Mouse (Mus musculus) ES-Bruce4 (cell line): Measurements from ENCODE around the gene Nup210. TPM values are rescaled to one million over a fixed set of nuclear protein-coding genes. Genes with fewer than 3 reads are reported as not detected.

Experiments used
- H3K27ac ChIP-seq: 2 replicates; pipeline ENCODE4 v1.5.1; 2012; ENCODE audit warnings: low read length, inconsistent platforms; ENCODE audit not compliant: insufficient read depth
- H3K27me3 ChIP-seq: 2 replicates; pipeline ENCODE4 v1.6.1; 2012; ENCODE audit warnings: mild to moderate bottlenecking, low read length, inconsistent platforms; ENCODE audit not compliant: control insufficient read depth, poor library complexity, insufficient read depth, severe bottlenecking
- H3K36me3 ChIP-seq: 2 replicates; pipeline ENCODE4 v1.6.1; 2012; ENCODE audit warnings: inconsistent platforms, mild to moderate bottlenecking, low read length, moderate library complexity; ENCODE audit not compliant: control insufficient read depth, poor library complexity, insufficient read depth, severe bottlenecking
- H3K4me1 ChIP-seq: one replicate; pipeline ENCODE4 v1.8.1; 2011; ENCODE audit warnings: low read length; ENCODE audit not compliant: control insufficient read depth, insufficient read depth
- H3K4me3 ChIP-seq: 2 replicates; pipeline ENCODE4 v1.5.1; 2011; ENCODE audit warnings: low read depth, mild to moderate bottlenecking, low read length
- H3K9ac ChIP-seq: 2 replicates; pipeline ENCODE4 v1.6.1; 2012; ENCODE audit warnings: low read depth, mild to moderate bottlenecking, inconsistent platforms; ENCODE audit not compliant: poor library complexity, severe bottlenecking
- H3K9me3 ChIP-seq: replicated peaks from 2 replicates; pipeline ENCODE4 v1.6.1; 2012; ENCODE audit warnings: mild to moderate bottlenecking, low read length, inconsistent platforms; ENCODE audit not compliant: control insufficient read depth, poor library complexity, insufficient read depth, severe bottlenecking
- CTCF ChIP-seq: IDR thresholded peaks from one replicate; pipeline ENCODE4 v1.8.1; 2011; ENCODE audit warnings: low read depth, low read length
- EP300 ChIP-seq: IDR thresholded peaks from 2 replicates; pipeline ENCODE4 v1.6.1; 2011; ENCODE audit warnings: low read depth, low read length; ENCODE audit not compliant: insufficient read depth
- POLR2A ChIP-seq: IDR thresholded peaks from one replicate; pipeline ENCODE4 v1.8.1; 2011; ENCODE audit warnings: low read length; ENCODE audit not compliant: insufficient read depth
- polyA plus RNA-seq: library from polyadenylated mRNA; stranded (reverse); fragments of >200 nt; gene quantifications from 2 replicates; pipeline ENCODE4 v1.2.4, GENCODE M21; 2011; ENCODE audit warnings: low read depth; ENCODE audit not compliant: missing spikeins, insufficient read depth, insufficient read length

Nup210 gene
- polyA plus RNA-seq, 1 experiment: 46.8 TPM

- H3K4me1 ChIP-seq: no peaks in the 10 kb centered on the region
- no peaks in the 10 kb centered on the region for H3K27me3 ChIP-seq
- TF ChIP-seq POLR2A: no peak
- no peak for TF ChIP-seq EP300
- no peak for TF ChIP-seq CTCF
- H3K9ac ChIP-seq: no peak overlapping the region
- no peak overlapping the region for H3K27ac ChIP-seq
- no peaks in the 10 kb centered on the region; the same call in 1 of the 2 replicates for H3K36me3 ChIP-seq
- no peaks in the 10 kb centered on the region for H3K9me3 ChIP-seq
- H3K4me3 ChIP-seq: no peak overlapping the region
Measured at GRCm38 (mm10) chr6:91016600-91017230, 99.9 kb downstream of the Nup210 start.

DNA sequence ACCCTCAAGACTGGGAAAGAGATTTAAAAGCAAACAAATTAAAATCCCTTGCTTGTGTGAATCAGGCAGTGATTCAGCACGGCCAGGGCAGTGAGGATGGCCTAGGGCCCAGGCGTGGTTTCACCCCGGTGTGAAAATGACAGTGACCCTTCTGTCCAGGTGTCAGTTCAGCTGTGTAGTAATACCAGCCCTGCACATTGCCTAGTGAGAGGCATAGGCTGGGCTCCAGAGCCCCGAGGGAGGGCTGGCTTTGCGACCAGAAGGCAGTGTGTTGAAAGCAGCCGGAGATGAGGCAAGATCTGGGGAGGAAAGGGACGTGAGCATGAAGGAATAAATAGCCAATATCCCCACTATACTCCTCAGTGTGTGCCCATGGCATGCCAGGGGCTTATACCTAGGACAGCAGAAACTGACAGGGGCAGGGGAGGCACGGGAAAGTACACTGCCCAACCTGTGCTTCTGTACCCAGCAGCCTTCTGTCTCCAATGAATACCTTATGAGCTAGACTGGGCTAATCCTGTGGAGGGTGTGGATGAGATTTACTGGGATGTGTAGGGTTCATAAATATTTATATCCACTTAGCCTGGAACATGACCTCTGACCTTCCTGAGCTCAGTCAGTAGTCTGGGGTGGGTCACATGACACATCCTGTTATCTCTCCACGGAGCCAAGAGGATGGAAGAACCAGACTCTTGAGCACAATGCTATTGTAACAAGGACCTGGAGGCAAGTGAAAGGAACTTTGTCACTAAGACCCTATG lies 102.3 kb downstream of the Nup210 start:
- no peaks in the 10 kb centered on the region for H3K4me1 ChIP-seq
- no peak overlapping the region for H3K27ac ChIP-seq
- TF ChIP-seq POLR2A (no peak), EP300 (no peak), CTCF (no peak)
- H3K4me3 ChIP-seq: no peak overlapping the region
- H3K9ac ChIP-seq: no peak overlapping the region
- no peaks in the 10 kb centered on the region for H3K9me3 ChIP-seq
- no peaks in the 10 kb centered on the region for H3K27me3 ChIP-seq
- H3K36me3 ChIP-seq: no peaks in the 10 kb centered on the region

DNA sequence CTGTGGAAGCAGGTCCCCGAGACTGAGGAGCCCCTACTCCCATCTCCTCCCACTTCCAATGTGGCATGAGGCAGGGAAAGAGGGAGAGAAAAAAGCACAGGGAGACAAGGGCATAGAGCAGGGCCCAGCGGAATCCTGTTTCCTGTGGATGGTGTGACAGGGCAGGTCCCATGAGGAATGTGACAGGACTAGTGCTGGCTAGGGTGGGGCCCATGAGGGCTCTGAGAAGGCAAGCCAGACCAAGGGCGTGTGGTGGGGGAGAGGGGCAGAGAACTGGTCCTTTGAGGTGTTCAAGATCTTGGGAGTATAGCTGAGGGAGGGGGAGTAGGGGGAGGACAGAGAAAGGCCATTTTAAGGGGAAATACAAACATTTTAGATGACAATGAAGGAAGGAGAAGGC lies 104.2 kb downstream of the Nup210 start:
- no peaks in the 10 kb centered on the region for H3K36me3 ChIP-seq
- H3K27ac ChIP-seq: no peak overlapping the region
- TF ChIP-seq EP300 (no peak), POLR2A (no peak), CTCF (no peak)

GRCm38 (mm10) chr6:91011568-91011967 lies 105.1 kb downstream of the Nup210 start:
- TF ChIP-seq POLR2A (no peak), CTCF (no peak), EP300 (no peak)
- H3K27ac ChIP-seq: no peak overlapping the region
- no peaks in the 10 kb centered on the region for H3K4me1 ChIP-seq
- no peak overlapping the region for H3K4me3 ChIP-seq
- no peaks in the 10 kb centered on the region for H3K9me3 ChIP-seq
- no peak overlapping the region for H3K9ac ChIP-seq
- no peaks in the 10 kb centered on the region for H3K36me3 ChIP-seq
- H3K27me3 ChIP-seq: no peaks in the 10 kb centered on the region

More for the DNA sequence above, 104.2 kb downstream of the Nup210 start:
- no peak overlapping the region for H3K9ac ChIP-seq
- no peaks in the 10 kb centered on the region for H3K4me1 ChIP-seq
- H3K9me3 ChIP-seq: no peaks in the 10 kb centered on the region
- no peaks in the 10 kb centered on the region for H3K27me3 ChIP-seq
- no peak overlapping the region for H3K4me3 ChIP-seq

- Histone ChIP-seq H3K4me1 (peaks cover 2% of the 10 kb centered on the region), H3K27ac (no peak overlapping the region), H3K9me3 (no peaks in the 10 kb centered on the region), H3K9ac (no peak overlapping the region), H3K4me3 (no peak overlapping the region), H3K36me3 (no peaks in the 10 kb centered on the region), H3K27me3 (no peaks in the 10 kb centered on the region)
- TF ChIP-seq EP300 (no peak), POLR2A (no peak), CTCF (no peak)
Measured at GRCm38 (mm10) chr6:91008284-91008830, 108.3 kb downstream of the Nup210 start.

DNA sequence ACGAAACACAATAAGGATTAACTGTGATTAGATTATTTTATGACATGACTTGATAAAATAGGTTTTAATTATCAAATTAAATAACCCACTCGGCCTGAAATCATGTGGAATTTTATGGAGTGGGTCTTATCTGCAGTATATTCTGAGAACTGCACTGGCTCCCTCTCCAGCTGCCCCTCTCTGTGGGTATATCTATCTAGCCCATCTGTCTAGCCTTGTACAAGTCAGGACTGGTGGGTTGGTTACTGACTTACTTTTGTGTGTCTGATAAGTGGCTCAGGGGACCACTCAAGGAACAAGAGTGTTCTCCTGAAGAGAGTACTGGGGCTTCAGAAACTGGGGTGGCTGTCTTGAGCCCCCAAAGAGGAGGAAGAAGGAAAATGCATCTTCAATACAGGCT lies 109.4 kb downstream of the Nup210 start:
- no peak overlapping the region for H3K27ac ChIP-seq
- H3K9me3 ChIP-seq: no peaks in the 10 kb centered on the region
- H3K27me3 ChIP-seq: no peaks in the 10 kb centered on the region
- no peak overlapping the region for H3K9ac ChIP-seq
- peaks cover 2% of the 10 kb centered on the region for H3K4me1 ChIP-seq
- TF ChIP-seq POLR2A: no peak
- TF ChIP-seq EP300: no peak
- TF ChIP-seq CTCF: no peak
- no peaks in the 10 kb centered on the region for H3K36me3 ChIP-seq
- no peak overlapping the region for H3K4me3 ChIP-seq
